Mouse (Mus musculus): ENCODE measurements around the gene Spesp1. TPM values are rescaled to one million over a fixed set of nuclear protein-coding genes. Genes with fewer than 3 reads are reported as not detected.

Spesp1 gene
- not detected in 2 replicates for polyA plus RNA-seq (2012; rRNA removed; ENCODE audit: low replicate concordance)

DNA sequence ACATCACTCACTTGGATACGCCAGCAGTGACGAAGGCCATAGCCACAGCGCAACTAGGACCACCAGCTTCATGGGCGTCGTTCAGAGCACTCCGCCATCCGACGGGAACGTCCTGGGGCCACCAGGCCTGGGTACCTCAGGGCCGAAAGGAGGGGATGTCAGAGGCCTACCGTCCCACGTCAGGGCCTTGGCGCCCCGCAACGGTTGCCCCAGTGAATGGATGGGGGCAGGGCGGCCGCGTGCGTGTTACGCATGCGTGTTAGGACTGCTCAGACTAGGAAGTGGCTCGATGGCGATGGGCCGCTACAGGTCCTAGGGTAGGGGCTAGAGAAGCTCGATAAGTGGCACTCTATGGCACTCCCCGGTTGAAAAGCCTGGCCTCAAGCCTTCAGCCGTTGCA, at the start of gene Spesp1:
Gene Spesp1, minus strand, starts transcription at position 218 of the 400 bp plus-strand sequence.

Other genes with a start within 250 kb of the Spesp1 start
- 7.7 and 9.5 TPM in 2 replicates for gene Glce, start 159.6 kb downstream of the Spesp1 start, polyA plus RNA-seq (2012; rRNA removed; ENCODE audit: low replicate concordance)
- 23.4 and 30.5 TPM in 2 replicates for gene Anp32a, start 59.1 kb upstream of the Spesp1 start, polyA plus RNA-seq (2012; rRNA removed; ENCODE audit: low replicate concordance)

Measured in subcutaneous adipose tissue, adult 2 months (tissue).